Mouse (Mus musculus): ENCODE measurements at regions not wholly inside any gene's neighbourhood (a gene's known extent, or its start where the extent isn't known, plus 50 kb on each side); places are given as distances from the start of the nearest gene placed in this dataset.
"Not testable (repeated sequence)": the region's sequence is repeated elsewhere in the genome, so short reads cannot be mapped to it uniquely, and the experiment has no call there.

DNA sequence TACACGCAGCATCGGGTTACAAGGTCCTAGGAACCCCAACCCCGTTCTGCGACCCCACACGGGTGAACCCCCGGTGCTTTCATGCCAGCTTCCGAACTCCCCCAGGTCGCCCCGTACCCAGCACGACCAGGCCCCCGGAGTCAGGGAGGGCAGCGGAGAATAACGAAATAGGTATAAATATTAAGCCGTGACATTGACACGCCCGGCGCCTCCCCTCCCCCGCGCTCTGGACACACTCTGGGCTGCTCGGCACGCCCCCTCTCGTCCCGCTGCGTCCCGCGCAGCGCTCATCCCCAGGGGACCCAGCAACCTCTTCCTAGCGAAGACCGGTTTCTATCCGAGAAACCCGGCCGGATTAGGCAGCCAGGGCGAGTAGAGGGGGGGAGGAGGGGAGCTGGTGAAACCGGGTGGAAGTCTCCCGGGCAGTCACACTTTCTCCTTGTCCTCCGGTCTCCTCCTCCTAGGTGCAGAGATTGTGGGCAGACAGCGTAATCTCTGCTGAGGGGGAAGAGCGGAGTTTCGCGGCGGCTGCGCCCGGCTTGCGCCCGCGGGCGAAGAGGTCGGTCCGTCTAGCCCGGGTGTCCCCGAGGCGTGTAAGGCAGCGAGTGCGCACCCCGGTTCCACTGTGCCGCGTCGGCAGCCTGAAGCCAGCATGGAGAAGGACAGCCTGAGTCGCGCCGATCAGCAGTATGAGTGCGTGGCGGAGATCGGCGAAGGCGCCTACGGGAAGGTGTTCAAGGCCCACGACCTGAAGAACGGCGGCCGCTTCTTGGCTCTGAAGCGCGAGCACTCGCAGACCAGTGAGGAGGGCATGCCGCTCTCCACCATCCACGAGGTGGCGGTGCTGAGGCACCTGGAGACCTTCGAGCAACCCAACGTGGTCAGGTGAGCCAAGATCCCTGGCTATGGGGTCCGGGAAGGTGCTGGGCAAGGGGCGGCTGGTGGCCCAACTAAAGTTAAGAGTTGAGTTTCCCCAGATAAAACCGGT, 177.1 kb upstream of the Gdi2 start:
- 1% methylated on average over 82 of the region's 82 CpGs for WGBS
- Histone ChIP-seq H3K27ac (no peak overlapping the region), H3K27me3 (ENCODE audit: insufficient read depth, low read length) (peaks cover 17% of the 10 kb centered on the region), H3K4me1 (replicated peaks; ENCODE audit: insufficient read depth, low read length) (peaks cover 5% of the 10 kb centered on the region; the same call in 1 of the 2 replicates), H3K36me3 (ENCODE audit: insufficient read depth, low read length) (no peaks in the 10 kb centered on the region), H3K9me3 (replicated peaks; ENCODE audit: low read length) (no peaks in the 10 kb centered on the region), H3K4me3 (replicated peaks; ENCODE audit: low read depth, low read length) (peak overlapping the region; percentile 60), H3K9ac (ENCODE audit: low read depth, low read length) (peak overlapping the region; percentile 50; the same call in 1 of the 2 replicates), H3K4me2 (ENCODE audit: low read length) (peak overlapping the region; percentile 99)
- peak; percentile 61 for DNase-seq (ENCODE audit: low spot score)
- peak; percentile 78 for ATAC-seq (replicated peaks; ENCODE audit: low FRiP score, low read depth)
- peak; percentile 71 for TF ChIP-seq CTCF (IDR thresholded peaks at IDR 0.05; ENCODE audit: low read depth)

DNA sequence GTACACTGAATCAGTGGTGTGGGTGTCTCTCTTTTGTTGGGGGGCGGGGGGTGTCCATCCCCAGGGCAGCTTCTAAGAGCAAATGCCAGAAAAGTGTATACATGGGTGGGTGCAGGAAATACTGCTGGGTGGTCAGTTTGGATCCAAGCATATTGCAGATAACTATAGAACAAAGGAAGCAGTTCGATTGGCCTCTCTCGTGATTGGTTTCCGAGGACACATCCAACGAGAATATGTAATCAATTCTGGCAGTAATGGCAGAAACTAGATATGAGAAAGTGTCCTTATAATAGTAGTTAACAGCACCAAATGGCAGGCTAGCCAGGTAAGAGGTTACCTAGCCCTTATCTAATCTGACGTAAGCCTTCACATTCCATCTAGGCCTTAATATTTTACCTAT, 165.2 kb upstream of the Gdi2 start:
- no peak overlapping the region for H3K4me3 ChIP-seq (replicated peaks; ENCODE audit: low read depth, low read length)
- DNase-seq (ENCODE audit: low spot score) (no peak), ATAC-seq (replicated peaks; ENCODE audit: low FRiP score, low read depth) (no peak)
- no peaks in the 10 kb centered on the region for H3K27me3 ChIP-seq (ENCODE audit: insufficient read depth, low read length)
- no peaks in the 10 kb centered on the region for H3K4me1 ChIP-seq (replicated peaks; ENCODE audit: insufficient read depth, low read length)
- H3K9ac ChIP-seq (ENCODE audit: low read depth, low read length): no peak overlapping the region
- H3K36me3 ChIP-seq (ENCODE audit: insufficient read depth, low read length): no peaks in the 10 kb centered on the region
- no peak for TF ChIP-seq CTCF (IDR thresholded peaks at IDR 0.05; ENCODE audit: low read depth)
- H3K4me2 ChIP-seq (ENCODE audit: low read length): no peak overlapping the region
- WGBS: 75% methylated on average over 6 of the region's 6 CpGs
- H3K9me3 ChIP-seq (replicated peaks; ENCODE audit: low read length): no peaks in the 10 kb centered on the region
- no peak overlapping the region for H3K27ac ChIP-seq

DNA sequence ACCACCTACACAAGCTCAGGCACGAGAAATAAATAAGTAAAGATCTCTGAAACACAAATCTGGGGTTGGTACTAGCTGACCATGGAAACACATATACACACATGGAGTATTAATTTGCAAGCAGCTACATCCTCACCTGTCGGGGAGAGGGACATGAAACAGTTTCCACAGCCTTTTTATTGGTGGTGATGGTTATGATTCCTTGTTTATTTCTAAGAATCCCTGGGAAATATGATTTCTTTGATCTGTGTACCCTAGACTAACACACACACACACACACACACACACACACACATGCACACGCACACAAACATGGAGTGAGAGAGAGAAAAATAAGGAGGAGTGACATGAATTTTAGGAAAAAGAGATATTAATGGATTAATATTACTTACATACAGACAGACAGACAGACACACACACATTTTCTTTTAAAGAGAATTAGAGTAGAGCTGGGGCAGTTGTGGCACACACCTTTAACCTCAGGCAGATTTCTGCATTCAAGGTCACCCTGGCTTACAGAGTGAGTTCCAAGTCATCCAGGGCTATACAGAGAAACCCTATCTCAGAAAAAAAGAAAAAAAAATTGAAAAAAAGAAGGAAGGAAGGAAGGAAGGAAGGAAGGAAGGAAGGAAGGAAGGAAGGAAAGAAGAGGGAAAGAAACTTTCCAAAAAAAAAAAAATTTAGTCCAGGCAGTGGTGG, 164.2 kb upstream of the Gdi2 start:
- not testable (repeated sequence) for H3K4me2 ChIP-seq (ENCODE audit: low read length); H3K27ac ChIP-seq; H3K4me3 ChIP-seq (replicated peaks; ENCODE audit: low read depth, low read length); H3K4me1 ChIP-seq (replicated peaks; ENCODE audit: insufficient read depth, low read length); H3K9me3 ChIP-seq (replicated peaks; ENCODE audit: low read length); DNase-seq (ENCODE audit: low spot score); ATAC-seq (replicated peaks; ENCODE audit: low FRiP score, low read depth); H3K27me3 ChIP-seq (ENCODE audit: insufficient read depth, low read length); H3K9ac ChIP-seq (ENCODE audit: low read depth, low read length); H3K36me3 ChIP-seq (ENCODE audit: insufficient read depth, low read length)
- WGBS: 47% methylated on average over 3 of the region's 3 CpGs

DNA sequence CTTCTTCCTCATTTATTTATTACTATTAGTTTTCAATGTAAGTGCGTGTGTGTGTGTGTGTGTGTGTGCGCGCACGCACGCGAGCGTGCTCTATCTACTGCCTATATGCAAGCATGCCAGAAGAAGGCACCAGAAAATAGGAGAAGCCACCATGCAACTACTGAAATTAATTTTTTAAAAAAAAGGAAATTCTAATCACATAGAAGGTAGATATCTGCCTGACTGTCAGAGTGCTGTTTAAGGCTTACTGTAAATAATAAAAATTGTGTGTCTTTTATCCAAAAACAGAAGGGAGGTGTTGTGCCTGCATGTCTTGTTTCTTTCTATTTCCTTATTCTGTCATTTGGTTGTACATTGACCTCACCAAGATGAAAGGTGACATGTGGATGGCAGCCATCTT, 163.1 kb upstream of the Gdi2 start:
- Histone ChIP-seq H3K27ac (no peak overlapping the region), H3K27me3 (ENCODE audit: insufficient read depth, low read length) (no peaks in the 10 kb centered on the region), H3K36me3 (ENCODE audit: insufficient read depth, low read length) (no peaks in the 10 kb centered on the region), H3K9me3 (replicated peaks; ENCODE audit: low read length) (no peaks in the 10 kb centered on the region), H3K9ac (ENCODE audit: low read depth, low read length) (no peak overlapping the region), H3K4me1 (replicated peaks; ENCODE audit: insufficient read depth, low read length) (no peaks in the 10 kb centered on the region), H3K4me3 (replicated peaks; ENCODE audit: low read depth, low read length) (no peak overlapping the region), H3K4me2 (ENCODE audit: low read length) (no peak overlapping the region)
- ATAC-seq (replicated peaks; ENCODE audit: low FRiP score, low read depth): no peak
- 99% methylated on average over 7 of the region's 7 CpGs for WGBS
- no peak for TF ChIP-seq CTCF (IDR thresholded peaks at IDR 0.05; ENCODE audit: low read depth)
- no peak for DNase-seq (ENCODE audit: low spot score)

DNA sequence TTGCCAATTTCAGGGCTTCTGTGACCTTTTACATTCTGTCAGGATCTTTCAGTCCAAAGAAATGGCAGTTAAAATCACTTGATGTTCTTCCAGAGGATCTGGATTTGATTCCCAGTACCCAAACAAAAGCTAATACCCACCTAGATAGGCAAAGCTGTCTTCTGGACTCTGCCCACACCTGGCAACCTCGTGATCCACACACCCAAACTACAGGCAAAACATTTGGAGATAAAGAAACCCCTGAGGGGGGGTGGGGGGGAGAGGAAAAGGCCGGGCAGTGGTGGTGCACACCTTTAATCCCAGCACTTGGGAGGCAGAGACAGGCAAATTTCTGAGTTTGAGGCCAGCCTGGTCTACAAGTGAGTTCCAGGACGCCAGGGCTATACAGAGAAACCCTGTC, 160.1 kb upstream of the Gdi2 start:
- H3K9me3 ChIP-seq (replicated peaks; ENCODE audit: low read length); H3K27ac ChIP-seq; H3K9ac ChIP-seq (ENCODE audit: low read depth, low read length); H3K36me3 ChIP-seq (ENCODE audit: insufficient read depth, low read length); ATAC-seq (replicated peaks; ENCODE audit: low FRiP score, low read depth); H3K4me1 ChIP-seq (replicated peaks; ENCODE audit: insufficient read depth, low read length); H3K4me2 ChIP-seq (ENCODE audit: low read length); DNase-seq (ENCODE audit: low spot score); H3K4me3 ChIP-seq (replicated peaks; ENCODE audit: low read depth, low read length); H3K27me3 ChIP-seq (ENCODE audit: insufficient read depth, low read length): not testable (repeated sequence)
- 46% methylated on average over 3 of the region's 3 CpGs for WGBS

DNA sequence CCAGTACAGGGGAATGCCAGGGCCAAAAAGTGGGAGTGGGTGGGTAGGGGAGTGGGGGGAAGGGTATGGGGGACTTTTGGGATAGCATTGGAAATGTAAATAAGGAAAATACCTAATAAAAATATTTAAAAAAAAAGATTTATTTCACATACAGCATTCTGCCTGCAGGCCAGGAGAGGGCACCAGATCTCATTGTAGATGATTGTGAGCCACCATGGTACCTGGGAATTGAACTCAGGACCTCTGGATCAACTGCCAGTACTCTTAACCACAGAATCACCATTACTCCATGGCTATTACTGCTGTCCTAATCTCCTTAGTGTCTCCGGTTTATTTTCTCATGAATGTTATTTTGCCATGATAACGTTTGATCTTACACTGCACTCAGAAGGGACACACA, 132.1 kb upstream of the Gdi2 start:
- not testable (repeated sequence) for H3K4me2 ChIP-seq (ENCODE audit: low read length); H3K36me3 ChIP-seq (ENCODE audit: insufficient read depth, low read length); H3K27ac ChIP-seq; H3K4me1 ChIP-seq (replicated peaks; ENCODE audit: insufficient read depth, low read length); H3K4me3 ChIP-seq (replicated peaks; ENCODE audit: low read depth, low read length); H3K27me3 ChIP-seq (ENCODE audit: insufficient read depth, low read length); H3K9me3 ChIP-seq (replicated peaks; ENCODE audit: low read length); DNase-seq (ENCODE audit: low spot score); ATAC-seq (replicated peaks; ENCODE audit: low FRiP score, low read depth); H3K9ac ChIP-seq (ENCODE audit: low read depth, low read length)
- WGBS: 88% methylated on average over 2 of the region's 2 CpGs
- TF ChIP-seq CTCF (IDR thresholded peaks at IDR 0.05; ENCODE audit: low read depth): peak; percentile 36
